Mouse (Mus musculus) liver, postnatal 0 days (tissue): ENCODE measurements around the gene Olfr288. TPM values are rescaled to one million over a fixed set of nuclear protein-coding genes. Genes with fewer than 3 reads are reported as not detected.

Experiments used
- ATAC-seq: fragments of 200-750 bp; cut with Nextera tagmentation; 2 replicates; pipeline ENCODE4 v1.8.0; 2017; ENCODE audit warnings: mild to moderate bottlenecking, moderate library complexity
- DNase-seq: peaks from one replicate; pipeline ENCODE4 v3.0.0-alpha.2; 2016
- H3K27ac ChIP-seq: fragments of 300-500 bp; sonication (generic); 2 replicates; pipeline ENCODE4 v1.5.1; 2014; ENCODE audit warnings: antibody characterized with exemption, moderate library complexity, mild to moderate bottlenecking, low read depth
- H3K27me3 ChIP-seq: fragments of 300-500 bp; sonication (generic); 2 replicates; pipeline ENCODE4 v1.6.1; 2014; ENCODE audit warnings: low read length, control low read depth, mixed read lengths; ENCODE audit not compliant: insufficient read depth
- H3K36me3 ChIP-seq: fragments of 300-500 bp; sonication (generic); replicated peaks from 2 replicates; pipeline ENCODE4 v1.6.1; 2014; ENCODE audit warnings: mild to moderate bottlenecking, control low read depth, low read length, moderate library complexity, mixed read lengths; ENCODE audit not compliant: insufficient read depth
- H3K4me1 ChIP-seq: fragments of 300-500 bp; sonication (generic); 2 replicates; pipeline ENCODE4 v1.6.1; 2014; ENCODE audit warnings: antibody characterized with exemption, mild to moderate bottlenecking, control low read depth; ENCODE audit not compliant: insufficient read depth
- H3K4me2 ChIP-seq: fragments of 300-500 bp; sonication (generic); 2 replicates; pipeline ENCODE4 v1.6.1; 2014; ENCODE audit warnings: low read depth, mild to moderate bottlenecking, low read length, moderate library complexity, mixed read lengths
- H3K4me3 ChIP-seq: fragments of 300-500 bp; sonication (generic); 2 replicates; pipeline ENCODE4 v1.5.1; 2014; ENCODE audit warnings: low read depth, low read length
- H3K9ac ChIP-seq: fragments of 300-500 bp; sonication (generic); replicated peaks from 2 replicates; pipeline ENCODE4 v1.6.1; 2014; ENCODE audit warnings: mild to moderate bottlenecking, moderate library complexity
- H3K9me3 ChIP-seq: fragments of 300-500 bp; sonication (generic); 2 replicates; pipeline ENCODE4 v1.6.1; 2016; ENCODE audit warnings: mild to moderate bottlenecking, control low read depth, low read length, mixed read lengths
- CTCF ChIP-seq: sonication (generic); IDR thresholded peaks from 2 replicates; pipeline ENCODE4 v1.5.1; 2016; ENCODE audit warnings: antibody characterized with exemption, low read depth
- EP300 ChIP-seq: IDR thresholded peaks from 2 replicates; pipeline ENCODE4 v1.6.1; 2016; ENCODE audit warnings: antibody characterized with exemption, low read depth, mild to moderate bottlenecking
- WGBS: fragments of 180-500 bp; shearing (Covaris S2); extraction: QIAGEN DNeasy Blood & Tissue Kit; methylation state at CpG from one replicate; pipeline ENCODE4 v1.1.7; 2014; ENCODE audit not compliant: insufficient replicate concordance; 5-methylcytosine and 5-hydroxymethylcytosine counted together
- polyA plus RNA-seq: library from polyadenylated mRNA; unstranded; fragments of >200 nt; fragmentation: Nextera tagmentation; extraction: Ambion mirVana; gene quantifications from 2 replicates; pipeline ENCODE4 v1.2.1, GENCODE M21; 2015

Gene Olfr288
- not detected in 2 replicates for polyA plus RNA-seq

DNA sequence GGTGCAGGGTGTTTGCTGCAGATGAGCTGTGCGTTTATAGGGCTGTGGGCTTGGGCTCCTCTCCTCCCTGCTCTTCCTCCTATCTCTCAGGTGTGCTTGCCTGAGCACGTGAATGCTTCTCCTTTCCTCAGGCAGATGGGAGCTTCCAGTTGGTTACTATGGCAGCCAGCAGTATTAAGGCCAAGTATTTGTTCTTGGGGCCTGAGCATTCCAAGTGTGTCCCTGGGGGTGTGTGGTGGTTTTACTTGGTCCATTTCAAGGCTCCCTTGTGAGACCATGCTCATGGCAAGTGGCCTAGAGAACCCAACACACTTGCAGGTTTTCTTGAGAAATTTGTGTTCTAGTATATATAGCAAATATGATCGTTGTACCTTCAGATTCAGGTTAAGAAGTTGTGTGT lies at the start of gene Olfr288:
TSS of gene Olfr288 (minus strand) at position 101 of the 400 bp plus-strand sequence.
- Histone ChIP-seq H3K4me1 (no peaks in the 10 kb centered on the region), H3K9me3 (no peaks in the 10 kb centered on the region), H3K36me3 (no peaks in the 10 kb centered on the region), H3K27ac (no peak within 1 kb of the TSS), H3K27me3 (no peaks in the 10 kb centered on the region), H3K4me2 (no peak within 1 kb of the TSS), H3K9ac (no peak within 1 kb of the TSS), H3K4me3 (no peak within 1 kb of the TSS)
- ATAC-seq (no peak), DNase-seq (no peak)
- WGBS: 55% methylated on average over 3 of the region's 3 CpGs
- TF ChIP-seq CTCF (no peak), EP300 (no peak)

DNA sequence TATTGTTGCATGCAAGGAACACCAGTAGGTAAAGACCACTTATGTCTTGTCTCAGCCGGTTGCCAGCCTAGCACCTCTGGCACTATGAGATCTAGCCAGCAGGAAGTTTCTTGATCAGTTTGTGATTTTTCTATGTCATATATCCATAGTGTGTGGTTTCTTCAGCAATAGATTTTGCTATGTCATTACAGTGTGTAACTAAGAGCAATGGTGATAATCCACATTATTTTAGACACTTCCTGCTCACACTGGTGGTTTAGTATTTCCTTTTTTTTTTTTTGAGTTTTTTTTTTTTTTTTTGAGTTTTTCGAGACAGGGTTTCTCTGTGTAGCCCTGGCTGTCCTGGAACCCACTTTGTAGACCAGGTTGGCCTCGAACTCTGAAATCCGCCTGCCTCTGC lies 40.1 kb upstream of the Olfr288 start:
- ATAC-seq: no peak
- TF ChIP-seq EP300: no peak
- no peak for TF ChIP-seq CTCF
- DNase-seq: no peak
- Histone ChIP-seq H3K9me3 (no peaks in the 10 kb centered on the region), H3K27me3 (no peaks in the 10 kb centered on the region), H3K4me3 (no peak overlapping the region), H3K27ac (no peak overlapping the region), H3K4me1 (no peaks in the 10 kb centered on the region), H3K9ac (no peak overlapping the region), H3K4me2 (no peak overlapping the region), H3K36me3 (no peaks in the 10 kb centered on the region)
- 49% methylated on average over 4 of the region's 4 CpGs for WGBS

DNA sequence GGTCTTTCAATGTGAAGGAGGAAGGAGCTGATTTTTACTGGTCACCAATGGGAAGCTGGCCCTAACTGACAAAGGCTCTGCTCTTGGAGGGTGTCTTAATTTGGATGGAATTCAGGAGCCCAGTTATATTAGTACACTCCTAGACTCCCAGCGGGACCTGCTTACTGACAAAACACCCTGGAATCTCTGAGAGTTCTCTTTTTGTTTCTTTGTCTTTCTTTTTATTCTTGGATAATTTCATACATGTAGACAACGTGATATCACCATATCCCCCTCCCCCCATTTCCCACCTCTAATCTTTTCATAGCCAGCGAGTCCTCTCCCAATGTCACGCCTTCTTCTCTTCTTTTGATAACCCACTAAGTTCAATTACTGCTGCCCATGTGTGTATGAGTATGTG lies 39.0 kb upstream of the Olfr288 start, which contains the start of gene Olfr286:
TSS of gene Olfr286 (minus strand) at position 101 of the 400 bp plus-strand sequence.
- no peaks in the 10 kb centered on the region for H3K27me3 ChIP-seq
- H3K4me1 ChIP-seq: no peaks in the 10 kb centered on the region
- H3K4me3 ChIP-seq: no peak within 1 kb of the TSS
- no peaks in the 10 kb centered on the region for H3K9me3 ChIP-seq
- TF ChIP-seq CTCF (no peak), EP300 (no peak)
- WGBS: 72% methylated on average over 4 of the region's 4 CpGs
- no peak within 1 kb of the TSS for H3K4me2 ChIP-seq
- H3K27ac ChIP-seq: no peak within 1 kb of the TSS
- DNase-seq (no peak), ATAC-seq (no peak)
- no peaks in the 10 kb centered on the region for H3K36me3 ChIP-seq
- H3K9ac ChIP-seq: no peak within 1 kb of the TSS

DNA sequence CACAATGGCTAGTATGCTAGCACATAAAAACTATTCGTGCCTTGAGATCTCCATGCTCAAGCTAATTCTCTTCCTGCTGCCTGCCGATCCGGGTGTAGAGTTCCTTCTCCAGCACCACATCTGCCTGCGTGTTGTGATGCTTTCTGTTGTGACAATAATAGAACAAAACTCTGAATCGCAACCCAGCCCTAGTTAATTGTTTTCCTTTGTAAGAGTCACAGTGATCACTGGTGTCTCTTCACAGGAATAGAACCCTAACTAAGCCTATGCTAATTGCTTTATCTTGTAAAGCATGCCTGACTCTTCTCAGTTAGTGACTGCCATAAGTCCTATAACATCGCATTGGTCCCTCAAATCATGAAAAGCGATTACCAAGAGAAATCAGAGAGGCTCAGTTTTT lies 30.8 kb upstream of the Olfr288 start:
- no peak overlapping the region for H3K9ac ChIP-seq
- no peak for DNase-seq
- no peak overlapping the region for H3K27ac ChIP-seq

DNA sequence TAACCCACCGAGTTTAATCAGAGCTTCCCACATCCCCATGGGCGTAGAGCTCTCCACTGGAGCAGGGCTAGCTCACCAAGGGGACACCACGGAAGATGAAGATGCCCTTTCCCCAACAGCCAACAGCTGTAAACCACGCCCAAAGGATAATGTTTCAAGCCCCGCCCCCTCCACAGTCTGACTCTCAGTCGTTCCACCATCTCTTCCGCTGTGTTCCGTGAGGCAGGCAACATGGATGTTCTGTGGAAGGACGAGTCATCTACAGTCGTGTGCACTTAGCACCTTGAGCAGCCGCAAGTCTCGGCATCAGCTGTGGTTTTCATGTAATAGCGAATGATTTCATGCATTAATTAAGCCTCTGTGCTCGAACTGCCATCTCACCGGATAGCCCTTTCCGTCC lies 30.3 kb upstream of the Olfr288 start:
- ATAC-seq: no peak
- TF ChIP-seq EP300 (no peak), CTCF (no peak)

More for the DNA sequence above, 30.8 kb upstream of the Olfr288 start:
- H3K36me3 ChIP-seq: no peaks in the 10 kb centered on the region
- WGBS: 69% methylated on average over 7 of the region's 7 CpGs
- no peak overlapping the region for H3K4me2 ChIP-seq
- no peaks in the 10 kb centered on the region for H3K4me1 ChIP-seq
- H3K9me3 ChIP-seq: no peaks in the 10 kb centered on the region
- ATAC-seq: no peak
- H3K4me3 ChIP-seq: no peak overlapping the region
- no peaks in the 10 kb centered on the region for H3K27me3 ChIP-seq
- TF ChIP-seq CTCF (no peak), EP300 (no peak)

DNA sequence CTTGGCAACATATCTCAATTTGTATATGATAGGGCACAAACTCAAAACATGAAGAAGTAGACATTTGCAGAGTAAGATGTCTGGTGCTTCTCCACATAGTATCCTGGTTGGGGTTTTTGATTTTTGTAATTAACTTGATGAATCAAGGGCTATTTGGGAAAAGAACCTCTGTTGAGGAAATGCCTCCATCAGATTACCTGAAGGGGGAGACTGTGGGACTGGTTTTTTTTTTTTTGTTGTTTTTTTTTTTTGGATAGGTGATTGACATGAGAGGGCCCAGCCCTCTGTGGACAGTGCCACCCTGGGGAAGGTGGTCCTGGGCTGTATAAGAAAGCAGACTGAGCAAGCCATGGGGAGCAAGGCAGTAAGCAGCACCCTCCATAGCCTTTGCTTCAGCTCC lies 27.0 kb upstream of the Olfr288 start:
- DNase-seq (no peak), ATAC-seq (no peak)
- H3K4me3 ChIP-seq: no peak overlapping the region
- H3K9ac ChIP-seq: no peak overlapping the region
- no peaks in the 10 kb centered on the region for H3K9me3 ChIP-seq
- H3K4me2 ChIP-seq: no peak overlapping the region
- H3K27ac ChIP-seq: no peak overlapping the region
- no peaks in the 10 kb centered on the region for H3K27me3 ChIP-seq
- H3K36me3 ChIP-seq: no peaks in the 10 kb centered on the region
- TF ChIP-seq CTCF: no peak
- TF ChIP-seq EP300: no peak
- H3K4me1 ChIP-seq: no peaks in the 10 kb centered on the region

More for the DNA sequence above, 30.3 kb upstream of the Olfr288 start:
- H3K4me1 ChIP-seq: no peaks in the 10 kb centered on the region
- H3K4me3 ChIP-seq: no peak overlapping the region
- DNase-seq: no peak
- no peak overlapping the region for H3K27ac ChIP-seq
- no peak overlapping the region for H3K4me2 ChIP-seq
- no peaks in the 10 kb centered on the region for H3K27me3 ChIP-seq
- no peaks in the 10 kb centered on the region for H3K36me3 ChIP-seq
- H3K9me3 ChIP-seq: no peaks in the 10 kb centered on the region
- H3K9ac ChIP-seq: no peak overlapping the region
- WGBS: 47% methylated on average over 16 of the region's 16 CpGs

DNA sequence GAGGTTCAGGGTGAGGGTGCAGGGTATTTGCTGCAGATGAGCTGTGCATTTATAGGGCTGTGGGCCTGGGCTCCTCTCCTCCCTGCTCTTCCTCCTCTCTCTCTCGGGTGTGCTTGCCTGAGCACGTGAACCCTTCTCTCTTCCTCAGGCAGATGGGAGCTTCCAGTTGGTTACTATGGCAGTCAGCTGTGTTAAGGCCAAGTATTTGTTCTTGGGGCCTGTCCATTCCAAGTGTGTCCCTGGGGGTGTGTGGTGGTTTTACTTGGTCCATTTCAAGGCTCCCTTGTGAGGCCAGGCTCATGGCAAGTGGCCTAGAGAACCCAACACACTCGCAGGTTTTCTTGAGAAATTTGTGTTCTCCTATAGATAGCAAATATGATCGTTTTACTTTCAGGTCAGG lies 25.5 kb upstream of the Olfr288 start, which contains the start of the genes Gm44579 and Olfr287:
TSS of gene Gm44579 (minus strand) at position 101 of the 400 bp plus-strand sequence.
TSS of gene Olfr287 (minus strand) at position 180 of the 400 bp plus-strand sequence.
- Histone ChIP-seq H3K36me3 (no peaks in the 10 kb centered on the region), H3K4me3 (no peak within 1 kb of the TSS), H3K27me3 (no peaks in the 10 kb centered on the region), H3K9ac (no peak within 1 kb of the TSS), H3K4me1 (no peaks in the 10 kb centered on the region), H3K4me2 (no peak within 1 kb of the TSS), H3K27ac (no peak within 1 kb of the TSS), H3K9me3 (no peaks in the 10 kb centered on the region)
- WGBS: 79% methylated on average over 4 of the region's 4 CpGs
- no peak for DNase-seq
- no peak for TF ChIP-seq CTCF
- no peak for TF ChIP-seq EP300
- ATAC-seq: no peak
